Mouse (Mus musculus): ENCODE results near the gene Pla2g4a. TPM values are rescaled to one million over a fixed set of nuclear protein-coding genes. Genes with fewer than 3 reads are reported as not detected.

Gene Pla2g4a
- polyA plus RNA-seq, 1 experiment from 2014 or later, result 2.7 TPM

GRCm38 (mm10) chr1:149867323-149867722, 93.8 kb downstream of the Pla2g4a start:
- no peak overlapping the region for H3K4me3 ChIP-seq (replicated peaks)
- no peak overlapping the region for H3K4me2 ChIP-seq
- ATAC-seq (ENCODE audit: low FRiP score), result no peak
- H3K36me3 ChIP-seq (replicated peaks), result no peaks in the 10 kb centered on the region
- H3K27me3 ChIP-seq, result no peaks in the 10 kb centered on the region
- H3K27ac ChIP-seq, result no peak overlapping the region
- H3K9me3 ChIP-seq, result no peaks in the 10 kb centered on the region
- no peak overlapping the region for H3K9ac ChIP-seq
- no peaks in the 10 kb centered on the region for H3K4me1 ChIP-seq

- Histone ChIP-seq H3K4me3 (replicated peaks) (no peak overlapping the region), H3K4me2 (no peak overlapping the region), H3K4me1 (no peaks in the 10 kb centered on the region), H3K36me3 (replicated peaks) (no peaks in the 10 kb centered on the region), H3K27ac (no peak overlapping the region), H3K27me3 (no peaks in the 10 kb centered on the region), H3K9me3 (no peaks in the 10 kb centered on the region), H3K9ac (no peak overlapping the region)
- WGBS, result 92% methylated on average over 3 of the region's 3 CpGs
- no peak for ATAC-seq (ENCODE audit: low FRiP score)
Measured at GRCm38 (mm10) chr1:149866202-149866601, 94.9 kb downstream of the Pla2g4a start.

GRCm38 (mm10) chr1:149862801-149863200, 98.3 kb downstream of the Pla2g4a start:
- Histone ChIP-seq H3K9me3 (no peaks in the 10 kb centered on the region), H3K4me3 (replicated peaks) (no peak overlapping the region), H3K36me3 (replicated peaks) (no peaks in the 10 kb centered on the region), H3K4me2 (no peak overlapping the region), H3K9ac (no peak overlapping the region), H3K27ac (no peak overlapping the region), H3K4me1 (no peaks in the 10 kb centered on the region), H3K27me3 (no peaks in the 10 kb centered on the region)
- no peak for ATAC-seq (ENCODE audit: low FRiP score)
- 59% methylated on average over 6 of the region's 6 CpGs for WGBS

GRCm38 (mm10) chr1:149862181-149862580, 98.9 kb downstream of the Pla2g4a start:
- Histone ChIP-seq H3K9me3 (no peaks in the 10 kb centered on the region), H3K4me1 (no peaks in the 10 kb centered on the region), H3K4me2 (no peak overlapping the region), H3K4me3 (replicated peaks) (no peak overlapping the region), H3K36me3 (replicated peaks) (no peaks in the 10 kb centered on the region), H3K27ac (no peak overlapping the region), H3K9ac (no peak overlapping the region), H3K27me3 (no peaks in the 10 kb centered on the region)
- WGBS, result 85% methylated on average over 2 of the region's 2 CpGs
- ATAC-seq (ENCODE audit: low FRiP score), result no peak

GRCm38 (mm10) chr1:149861543-149861942, 99.5 kb downstream of the Pla2g4a start:
- 82% methylated on average over 2 of the region's 2 CpGs for WGBS
- Histone ChIP-seq H3K4me1 (no peaks in the 10 kb centered on the region), H3K4me2 (no peak overlapping the region), H3K4me3 (replicated peaks) (no peak overlapping the region), H3K27ac (no peak overlapping the region), H3K9me3 (no peaks in the 10 kb centered on the region), H3K9ac (no peak overlapping the region), H3K27me3 (no peaks in the 10 kb centered on the region), H3K36me3 (replicated peaks) (no peaks in the 10 kb centered on the region)
- no peak for ATAC-seq (ENCODE audit: low FRiP score)

- H3K9me3 ChIP-seq, result no peaks in the 10 kb centered on the region
- H3K9ac ChIP-seq, result no peak overlapping the region
- H3K36me3 ChIP-seq (replicated peaks), result no peaks in the 10 kb centered on the region
- H3K4me2 ChIP-seq, result no peak overlapping the region
- no peak for ATAC-seq (ENCODE audit: low FRiP score)
- no peak overlapping the region for H3K27ac ChIP-seq
- no peaks in the 10 kb centered on the region for H3K27me3 ChIP-seq
- no peaks in the 10 kb centered on the region for H3K4me1 ChIP-seq
- no peak overlapping the region for H3K4me3 ChIP-seq (replicated peaks)
- 78% methylated on average over 5 of the region's 5 CpGs for WGBS
Measured at GRCm38 (mm10) chr1:149858734-149859133, 102.4 kb downstream of the Pla2g4a start.

- Histone ChIP-seq H3K4me2 (no peak overlapping the region), H3K9ac (no peak overlapping the region), H3K36me3 (replicated peaks) (no peaks in the 10 kb centered on the region), H3K4me3 (replicated peaks) (no peak overlapping the region), H3K27ac (no peak overlapping the region), H3K27me3 (no peaks in the 10 kb centered on the region), H3K9me3 (no peaks in the 10 kb centered on the region), H3K4me1 (no peaks in the 10 kb centered on the region)
- 30% methylated on average over 9 of the region's 9 CpGs for WGBS
- ATAC-seq (ENCODE audit: low FRiP score), result no peak
Measured at GRCm38 (mm10) chr1:149856720-149857119, 104.4 kb downstream of the Pla2g4a start.

- ATAC-seq (ENCODE audit: low FRiP score), result no peak
- no peaks in the 10 kb centered on the region for H3K36me3 ChIP-seq (replicated peaks)
- H3K27me3 ChIP-seq, result no peaks in the 10 kb centered on the region
- no peak overlapping the region for H3K9ac ChIP-seq
- no peak overlapping the region for H3K4me3 ChIP-seq (replicated peaks)
- no peaks in the 10 kb centered on the region for H3K4me1 ChIP-seq
- no peak overlapping the region for H3K27ac ChIP-seq
- no peaks in the 10 kb centered on the region for H3K9me3 ChIP-seq
- WGBS, result 82% methylated on average over 4 of the region's 4 CpGs
- no peak overlapping the region for H3K4me2 ChIP-seq
Measured at GRCm38 (mm10) chr1:149855581-149855980, 105.5 kb downstream of the Pla2g4a start.

GRCm38 (mm10) chr1:149854867-149855266, 106.2 kb downstream of the Pla2g4a start:
- H3K9me3 ChIP-seq, result no peaks in the 10 kb centered on the region
- H3K27ac ChIP-seq, result no peak overlapping the region
- no peak for ATAC-seq (ENCODE audit: low FRiP score)
- H3K36me3 ChIP-seq (replicated peaks), result no peaks in the 10 kb centered on the region
- H3K9ac ChIP-seq, result no peak overlapping the region
- 81% methylated on average over 7 of the region's 7 CpGs for WGBS
- H3K4me1 ChIP-seq, result no peaks in the 10 kb centered on the region
- H3K27me3 ChIP-seq, result no peaks in the 10 kb centered on the region
- no peak overlapping the region for H3K4me3 ChIP-seq (replicated peaks)
- H3K4me2 ChIP-seq, result no peak overlapping the region

GRCm38 (mm10) chr1:149846655-149847054, 114.4 kb downstream of the Pla2g4a start:
- ATAC-seq (ENCODE audit: low FRiP score), result no peak
- WGBS, result 83% methylated on average over 6 of the region's 6 CpGs
- no peaks in the 10 kb centered on the region for H3K27me3 ChIP-seq
- H3K27ac ChIP-seq, result no peak overlapping the region
- no peaks in the 10 kb centered on the region for H3K36me3 ChIP-seq (replicated peaks)
- H3K9ac ChIP-seq, result no peak overlapping the region
- H3K4me1 ChIP-seq, result no peaks in the 10 kb centered on the region
- H3K4me3 ChIP-seq (replicated peaks), result no peak overlapping the region
- no peaks in the 10 kb centered on the region for H3K9me3 ChIP-seq
- H3K4me2 ChIP-seq, result no peak overlapping the region

- no peak for ATAC-seq (ENCODE audit: low FRiP score)
- no peaks in the 10 kb centered on the region for H3K9me3 ChIP-seq
- WGBS, result 100% methylated on average over 1 of the region's 1 CpGs
Measured at GRCm38 (mm10) chr1:149841845-149842244, 119.2 kb downstream of the Pla2g4a start.

GRCm38 (mm10) chr1:149840961-149841416, 120.1 kb downstream of the Pla2g4a start:
- no peak overlapping the region for H3K27ac ChIP-seq
- no peaks in the 10 kb centered on the region for H3K4me1 ChIP-seq
- H3K4me2 ChIP-seq, result no peak overlapping the region
- no peaks in the 10 kb centered on the region for H3K9me3 ChIP-seq
- no peaks in the 10 kb centered on the region for H3K36me3 ChIP-seq (replicated peaks)
- H3K27me3 ChIP-seq, result no peaks in the 10 kb centered on the region
- 86% methylated on average over 4 of the region's 4 CpGs for WGBS
- no peak overlapping the region for H3K9ac ChIP-seq
- no peak for ATAC-seq (ENCODE audit: low FRiP score)
- no peak overlapping the region for H3K4me3 ChIP-seq (replicated peaks)

More at GRCm38 (mm10) chr1:149841845-149842244, 119.2 kb downstream of the Pla2g4a start:
- Histone ChIP-seq H3K9ac (no peak overlapping the region), H3K27ac (no peak overlapping the region), H3K4me2 (no peak overlapping the region), H3K36me3 (replicated peaks) (no peaks in the 10 kb centered on the region), H3K27me3 (no peaks in the 10 kb centered on the region), H3K4me1 (no peaks in the 10 kb centered on the region), H3K4me3 (replicated peaks) (no peak overlapping the region)

GRCm38 (mm10) chr1:149840312-149840930, 120.7 kb downstream of the Pla2g4a start:
- 92% methylated on average over 3 of the region's 3 CpGs for WGBS
- no peak overlapping the region for H3K27ac ChIP-seq
- H3K9ac ChIP-seq, result no peak overlapping the region
- no peak overlapping the region for H3K4me2 ChIP-seq
- ATAC-seq (ENCODE audit: low FRiP score), result no peak
- H3K9me3 ChIP-seq, result no peaks in the 10 kb centered on the region
- no peaks in the 10 kb centered on the region for H3K27me3 ChIP-seq
- no peaks in the 10 kb centered on the region for H3K4me1 ChIP-seq
- no peak overlapping the region for H3K4me3 ChIP-seq (replicated peaks)
- H3K36me3 ChIP-seq (replicated peaks), result no peaks in the 10 kb centered on the region

Measured in forebrain, embryonic 12.5 days (tissue).